Mouse (Mus musculus): Measurements from ENCODE around the gene Bglap. TPM values are rescaled to one million over a fixed set of nuclear protein-coding genes. Genes with fewer than 3 reads are reported as not detected.
A peak's percentile ranks its signal among the peaks of the same experiment; 100 is the strongest.
"Not testable (repeated sequence)": the region's sequence is repeated elsewhere in the genome, so short reads cannot be mapped to it uniquely, and the experiment has no call there.

Bglap gene
- polyA plus RNA-seq, 1 experiment from 2014 or later, result 0.88 TPM

DNA sequence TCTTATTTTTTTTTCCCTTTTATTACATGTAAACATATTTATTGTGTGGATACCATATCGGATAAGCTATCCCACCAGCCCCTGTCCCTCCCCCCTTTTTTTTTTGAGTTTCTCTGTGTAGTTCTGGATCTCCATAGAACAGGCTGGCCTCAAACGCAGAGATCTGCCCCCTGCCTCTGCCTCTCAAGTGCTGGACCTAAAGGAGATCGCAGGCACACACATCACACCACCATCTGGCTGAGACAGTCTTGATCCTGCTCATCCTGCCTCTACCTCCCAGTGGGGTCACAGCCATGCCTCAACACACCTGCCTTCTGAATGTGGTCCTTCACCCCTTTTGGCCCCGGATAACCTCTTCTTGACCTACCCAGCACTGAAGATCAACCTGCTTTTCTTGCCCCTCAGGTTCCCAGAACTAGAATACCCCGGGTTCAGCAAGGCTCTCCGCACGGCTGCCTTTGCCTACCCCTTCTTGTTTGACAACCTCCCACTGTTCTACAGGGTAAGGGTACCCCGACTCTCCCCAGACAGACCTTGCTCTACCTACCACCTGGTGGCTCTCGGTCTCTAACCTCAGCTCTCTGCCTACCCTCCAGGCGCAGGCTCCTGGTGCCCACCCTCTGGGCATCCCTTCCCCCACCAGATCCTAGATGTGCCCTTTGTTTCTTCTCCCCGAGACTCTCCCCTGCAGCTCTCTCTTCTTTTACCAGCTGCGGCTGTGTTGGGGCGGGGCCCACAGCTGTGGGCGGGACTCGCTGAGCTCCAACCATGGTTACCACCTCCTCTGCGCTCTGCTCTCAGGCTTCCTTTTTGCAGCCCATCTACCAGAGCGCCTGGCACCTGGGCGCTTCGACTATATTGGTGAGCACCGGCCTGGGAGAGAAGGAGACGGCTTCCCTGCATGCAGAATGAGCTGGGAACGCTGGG is 2.6 kb downstream of the Bglap start:
- H3K4me3 ChIP-seq, result peak overlapping the region; percentile 27
- peak overlapping the region; percentile 43 for H3K4me2 ChIP-seq
- not testable (repeated sequence) for H3K9ac ChIP-seq, H3K4me1 ChIP-seq, H3K36me3 ChIP-seq, H3K9me3 ChIP-seq, H3K27me3 ChIP-seq
- ATAC-seq (ENCODE audit: insufficient number of reproducible peaks, low FRiP score, low TSS enrichment, low read depth), result 0 out of 2 replicates have a peak, but pooled peaks have one; percentile 69
- peak overlapping the region; percentile 50; the same call in 1 of the 2 replicates for H3K27ac ChIP-seq
- 7% methylated on average over 20 of the region's 22 CpGs for WGBS

DNA sequence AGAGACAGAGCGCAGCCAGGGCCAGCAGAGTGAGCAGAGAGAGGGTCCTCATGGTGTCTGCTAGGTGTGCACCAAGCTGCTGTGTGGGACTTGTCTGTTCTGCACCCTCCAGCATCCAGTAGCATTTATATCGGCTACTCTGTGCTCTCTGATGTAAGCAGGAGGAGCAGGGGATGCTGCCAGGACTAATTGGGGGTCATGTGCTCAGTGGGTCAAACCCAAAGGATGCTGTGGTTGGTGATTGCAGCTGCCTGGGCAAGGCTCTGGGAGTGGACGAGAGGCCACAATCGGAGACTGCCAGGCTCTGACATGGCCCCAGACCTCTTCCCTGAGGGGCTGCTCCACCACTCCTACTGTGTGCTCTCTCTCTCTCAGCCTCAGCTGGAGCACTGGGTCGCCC is 5.7 kb downstream of the Bglap start, which contains the start of gene Bglap2:
Gene Bglap2 (minus strand): TSS at position 101 of the 400 bp plus-strand sequence.
- 81% methylated on average over 5 of the region's 5 CpGs for WGBS
- H3K4me2 ChIP-seq; H3K9me3 ChIP-seq; H3K27me3 ChIP-seq; H3K36me3 ChIP-seq; ATAC-seq (ENCODE audit: insufficient number of reproducible peaks, low FRiP score, low TSS enrichment, low read depth); H3K9ac ChIP-seq; H3K4me1 ChIP-seq; H3K4me3 ChIP-seq; H3K27ac ChIP-seq: not testable (repeated sequence)

DNA sequence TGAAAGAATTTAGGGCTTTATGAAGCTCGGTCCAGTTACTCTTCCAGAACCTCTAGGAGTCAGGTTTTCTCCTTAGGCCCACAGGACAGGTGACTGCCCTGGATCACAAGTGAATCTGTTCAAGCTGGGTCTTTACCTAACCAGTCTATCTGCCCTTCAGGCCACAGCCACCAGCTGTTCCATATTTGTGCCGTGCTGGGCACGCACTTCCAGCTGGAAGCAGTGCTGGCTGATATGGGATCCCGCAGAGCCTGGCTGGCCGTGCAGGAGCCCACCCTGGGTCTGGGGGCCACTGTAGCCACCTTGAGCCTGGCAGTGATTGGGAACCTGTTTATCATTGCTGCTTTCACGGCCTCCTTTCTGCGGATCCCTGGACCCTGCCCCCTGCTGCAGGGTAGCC is 7.6 kb downstream of the Bglap start:
- H3K4me2 ChIP-seq, result peak overlapping the region; percentile 56
- WGBS, result 22% methylated on average over 7 of the region's 7 CpGs
- not testable (repeated sequence) for H3K27me3 ChIP-seq; H3K36me3 ChIP-seq; H3K27ac ChIP-seq; H3K9ac ChIP-seq; H3K9me3 ChIP-seq; ATAC-seq (ENCODE audit: insufficient number of reproducible peaks, low FRiP score, low TSS enrichment, low read depth); H3K4me1 ChIP-seq
- H3K4me3 ChIP-seq, result peak overlapping the region; percentile 25; the same call in 1 of the 2 replicates

GRCm38 (mm10) chr3:88375750-88376626 is 8.3 kb downstream of the Bglap start:
- WGBS, result 10% methylated on average over 19 of the region's 19 CpGs
- Histone ChIP-seq H3K4me2 (peak overlapping the region; percentile 56), H3K27ac (peak overlapping the region; percentile 59), H3K4me3 (peak overlapping the region; percentile 25)
- ATAC-seq (ENCODE audit: insufficient number of reproducible peaks, low FRiP score, low TSS enrichment, low read depth), result peak; percentile 76
- H3K36me3 ChIP-seq, H3K9me3 ChIP-seq, H3K4me1 ChIP-seq, H3K9ac ChIP-seq, H3K27me3 ChIP-seq: not testable (repeated sequence)

DNA sequence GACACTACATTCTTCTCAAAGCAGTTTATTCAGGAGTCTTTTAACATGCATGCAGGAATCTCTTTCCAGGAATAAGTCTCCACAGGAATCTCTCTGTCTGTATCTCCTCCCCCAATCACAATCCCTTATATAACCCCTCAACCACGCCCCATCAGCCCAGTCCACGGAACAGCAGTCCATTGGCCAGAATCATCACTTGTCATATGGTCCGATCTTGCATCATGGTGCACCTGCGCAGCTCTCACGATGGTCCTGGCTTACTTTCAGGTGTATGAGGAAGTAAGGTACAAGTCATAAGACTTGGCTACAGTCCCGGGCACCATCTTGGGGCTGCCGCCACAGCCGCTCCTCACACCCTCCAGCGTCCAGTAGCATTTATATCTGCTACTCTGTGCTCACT is 11.6 kb downstream of the Bglap start, which contains the start of gene Bglap3:
Gene Bglap3 (minus strand): TSS at position 101 of the 400 bp plus-strand sequence.
- H3K9ac ChIP-seq; H3K4me2 ChIP-seq; H3K9me3 ChIP-seq; H3K27ac ChIP-seq; H3K36me3 ChIP-seq; H3K27me3 ChIP-seq; H3K4me3 ChIP-seq; ATAC-seq (ENCODE audit: insufficient number of reproducible peaks, low FRiP score, low TSS enrichment, low read depth); H3K4me1 ChIP-seq: not testable (repeated sequence)
- WGBS, result 90% methylated on average over 9 of the region's 9 CpGs

DNA sequence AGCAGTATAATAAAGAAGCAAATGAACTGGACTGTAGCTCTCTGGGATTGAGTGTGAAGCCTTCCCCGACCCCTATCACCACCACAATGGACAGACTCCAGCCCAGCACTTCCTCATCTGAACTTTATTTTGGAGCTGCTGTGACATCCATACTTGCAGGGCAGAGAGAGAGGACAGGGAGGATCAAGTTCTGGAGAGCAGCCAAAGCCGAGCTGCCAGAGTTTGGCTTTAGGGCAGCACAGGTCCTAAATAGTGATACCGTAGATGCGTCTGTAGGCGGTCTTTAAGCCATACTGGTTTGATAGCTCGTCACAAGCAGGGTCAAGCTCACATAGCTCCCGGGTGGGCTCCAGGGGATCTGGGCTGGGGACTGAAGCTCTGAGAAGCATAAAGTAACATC is 15.8 kb downstream of the Bglap start:
- not testable (repeated sequence) for H3K27ac ChIP-seq; H3K9me3 ChIP-seq; H3K4me2 ChIP-seq; H3K36me3 ChIP-seq; H3K4me3 ChIP-seq; H3K9ac ChIP-seq; ATAC-seq (ENCODE audit: insufficient number of reproducible peaks, low FRiP score, low TSS enrichment, low read depth)
- H3K4me1 ChIP-seq, result peaks cover 13% of the 10 kb centered on the region
- H3K27me3 ChIP-seq, result peaks cover 17% of the 10 kb centered on the region
- WGBS, result 73% methylated on average over 7 of the region's 7 CpGs

DNA sequence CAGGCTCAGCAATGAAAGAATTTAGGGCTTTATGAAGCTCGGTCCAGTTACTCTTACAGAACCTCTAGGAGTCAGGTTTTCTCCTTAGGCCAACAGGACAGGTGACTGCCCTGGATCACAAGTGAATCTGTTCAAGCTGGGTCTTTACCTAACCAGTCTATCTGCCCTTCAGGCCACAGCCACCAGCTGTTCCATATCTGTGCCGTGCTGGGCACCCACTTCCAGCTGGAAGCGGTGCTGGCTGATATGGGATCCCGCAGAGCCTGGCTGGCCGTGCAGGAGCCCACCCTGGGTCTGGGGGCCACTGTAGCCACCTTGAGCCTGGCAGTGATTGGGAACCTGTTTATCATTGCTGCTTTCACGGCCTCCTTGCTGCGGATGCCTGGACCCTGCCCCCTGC is 16.7 kb downstream of the Bglap start:
- H3K4me3 ChIP-seq; H3K9me3 ChIP-seq; H3K36me3 ChIP-seq; ATAC-seq (ENCODE audit: insufficient number of reproducible peaks, low FRiP score, low TSS enrichment, low read depth); H3K9ac ChIP-seq; H3K27ac ChIP-seq: not testable (repeated sequence)
- Histone ChIP-seq H3K4me2 (peak overlapping the region; percentile 43), H3K27me3 (peaks cover 17% of the 10 kb centered on the region), H3K4me1 (peaks cover 13% of the 10 kb centered on the region)
- 52% methylated on average over 3 of the region's 7 CpGs for WGBS

- not testable (repeated sequence) for H3K27ac ChIP-seq, H3K9me3 ChIP-seq, H3K36me3 ChIP-seq, H3K9ac ChIP-seq
- WGBS, result 6% methylated on average over 22 of the region's 22 CpGs
- Histone ChIP-seq H3K27me3 (peaks cover 17% of the 10 kb centered on the region), H3K4me2 (peak overlapping the region; percentile 43), H3K4me3 (peak overlapping the region; percentile 27), H3K4me1 (peaks cover 13% of the 10 kb centered on the region)
- peak; percentile 50; the same call in 1 of the 2 replicates for ATAC-seq (ENCODE audit: insufficient number of reproducible peaks, low FRiP score, low TSS enrichment, low read depth)
These were observed 17.3 kb downstream of the Bglap start for GRCm38 (mm10) chr3:88366830-88367428.

GRCm38 (mm10) chr3:88365705-88366361 is 18.4 kb downstream of the Bglap start:
- Histone ChIP-seq H3K27me3 (peaks cover 17% of the 10 kb centered on the region), H3K9ac (no peak overlapping the region), H3K9me3 (no peaks in the 10 kb centered on the region), H3K27ac (no peak overlapping the region), H3K4me3 (no peak overlapping the region), H3K36me3 (peaks cover 15% of the 10 kb centered on the region), H3K4me1 (peaks cover 13% of the 10 kb centered on the region), H3K4me2 (no peak overlapping the region)
- no peak for ATAC-seq (ENCODE audit: insufficient number of reproducible peaks, low FRiP score, low TSS enrichment, low read depth)
- WGBS, result 31% methylated on average over 34 of the region's 34 CpGs

DNA sequence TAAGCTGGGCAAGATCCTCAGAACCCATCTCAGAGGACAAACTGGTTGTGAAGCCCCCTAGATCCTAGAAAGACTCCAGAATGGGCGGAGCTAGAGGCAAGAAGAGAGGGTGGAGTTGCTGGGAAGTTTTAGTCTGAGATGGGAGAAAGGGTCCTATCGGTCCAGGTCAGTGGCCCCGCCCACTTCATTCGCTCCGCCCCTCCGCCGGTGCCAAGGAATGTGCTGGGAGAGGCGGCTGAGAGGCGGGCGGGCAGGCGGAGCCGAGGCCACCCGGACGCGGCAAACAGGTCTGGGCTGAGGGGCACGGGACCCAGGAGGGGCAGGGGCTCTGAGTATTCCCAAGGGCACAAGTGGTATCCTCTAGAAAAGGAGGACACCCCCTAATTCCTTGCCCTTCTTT is 19.9 kb downstream of the Bglap start, which contains the start of gene Paqr6:
Gene Paqr6 (plus strand): TSS at position 248 of the 400 bp plus-strand sequence.
- ATAC-seq (ENCODE audit: insufficient number of reproducible peaks, low FRiP score, low TSS enrichment, low read depth), result no peak
- H3K27ac ChIP-seq, result peak within 1 kb of the TSS; percentile 62

GRCm38 (mm10) chr3:88363700-88364099 is 20.6 kb downstream of the Bglap start:
- Histone ChIP-seq H3K27ac (peak overlapping the region; percentile 62; the same call in 1 of the 2 replicates), H3K36me3 (peaks cover 36% of the 10 kb centered on the region), H3K9ac (no peak overlapping the region), H3K4me1 (peaks cover 13% of the 10 kb centered on the region), H3K4me3 (no peak overlapping the region), H3K9me3 (no peaks in the 10 kb centered on the region), H3K27me3 (peaks cover 17% of the 10 kb centered on the region), H3K4me2 (no peak overlapping the region)
- ATAC-seq (ENCODE audit: insufficient number of reproducible peaks, low FRiP score, low TSS enrichment, low read depth), result 0 out of 2 replicates have a peak, but pooled peaks have one; percentile 13
- 41% methylated on average over 4 of the region's 4 CpGs for WGBS

More for the DNA sequence above, 19.9 kb downstream of the Bglap start, which contains the start of gene Paqr6:
- peaks cover 30% of the 10 kb centered on the region for H3K36me3 ChIP-seq
- H3K4me1 ChIP-seq, result peaks cover 13% of the 10 kb centered on the region
- H3K4me3 ChIP-seq, result peak within 1 kb of the TSS; percentile 28
- 3% methylated on average over 16 of the region's 16 CpGs for WGBS
- peak within 1 kb of the TSS; percentile 41 for H3K4me2 ChIP-seq
- peaks cover 17% of the 10 kb centered on the region for H3K27me3 ChIP-seq
- 0 out of 2 replicates have a peak within 1 kb of the TSS, but pooled peaks have one; percentile 12 for H3K9ac ChIP-seq
- H3K9me3 ChIP-seq, result no peaks in the 10 kb centered on the region

Measured in limb, embryonic 15.5 days (tissue).